Mouse (Mus musculus): Measurements from ENCODE around the gene Rangrf. TPM values are rescaled to one million over a fixed set of nuclear protein-coding genes. Genes with fewer than 3 reads are reported as not detected.

The Rangrf gene
- polyA plus RNA-seq, 1 experiment: 12.8 TPM

- TF ChIP-seq GATA1 (IDR thresholded peaks at IDR 0.05; ENCODE audit: low read length): no peak
These were observed 18.9 kb downstream of the Rangrf start for GRCm38 (mm10) chr11:68956107-68956506.

GRCm38 (mm10) chr11:68955473-68955872 is 19.5 kb downstream of the Rangrf start:
- TF ChIP-seq GATA1 (IDR thresholded peaks at IDR 0.05; ENCODE audit: low read length): no peak

- TF ChIP-seq GATA1 (IDR thresholded peaks at IDR 0.05; ENCODE audit: low read length): no peak
These were observed 20.6 kb downstream of the Rangrf start for GRCm38 (mm10) chr11:68954408-68954807.

GRCm38 (mm10) chr11:68953903-68954302 is 21.1 kb downstream of the Rangrf start:
- TF ChIP-seq GATA1 (IDR thresholded peaks at IDR 0.05; ENCODE audit: low read length): no peak

GRCm38 (mm10) chr11:68947542-68947993 is 27.4 kb downstream of the Rangrf start:
- TF ChIP-seq GATA1 (IDR thresholded peaks at IDR 0.05; ENCODE audit: low read length): no peak

- TF ChIP-seq GATA1 (IDR thresholded peaks at IDR 0.05; ENCODE audit: low read length): no peak
These were observed 28.1 kb downstream of the Rangrf start for GRCm38 (mm10) chr11:68946806-68947440.

GRCm38 (mm10) chr11:68946001-68946400 is 29.0 kb downstream of the Rangrf start:
- TF ChIP-seq GATA1 (IDR thresholded peaks at IDR 0.05; ENCODE audit: low read length): no peak

- no peak for TF ChIP-seq GATA1 (IDR thresholded peaks at IDR 0.05; ENCODE audit: low read length)
These were observed 29.7 kb downstream of the Rangrf start for GRCm38 (mm10) chr11:68945245-68945644.

- no peak for TF ChIP-seq GATA1 (IDR thresholded peaks at IDR 0.05; ENCODE audit: low read length)
These were observed 32.3 kb downstream of the Rangrf start for GRCm38 (mm10) chr11:68942731-68943130.

- no peak for TF ChIP-seq GATA1 (IDR thresholded peaks at IDR 0.05; ENCODE audit: low read length)
These were observed 34.5 kb downstream of the Rangrf start for GRCm38 (mm10) chr11:68940516-68940915.

- no peak for TF ChIP-seq GATA1 (IDR thresholded peaks at IDR 0.05; ENCODE audit: low read length)
These were observed 35.3 kb downstream of the Rangrf start for GRCm38 (mm10) chr11:68939451-68940304.

- TF ChIP-seq GATA1 (IDR thresholded peaks at IDR 0.05; ENCODE audit: low read length): no peak
These were observed 41.0 kb downstream of the Rangrf start for GRCm38 (mm10) chr11:68933885-68934507.

- no peak for TF ChIP-seq GATA1 (IDR thresholded peaks at IDR 0.05; ENCODE audit: low read length)
These were observed 45.0 kb downstream of the Rangrf start for GRCm38 (mm10) chr11:68929947-68930346.

GRCm38 (mm10) chr11:68926981-68927380 is 48.0 kb downstream of the Rangrf start, which contains the start of gene Odf4:
Gene Odf4 (minus strand): TSS chr11:68927081.
- no peak for TF ChIP-seq GATA1 (IDR thresholded peaks at IDR 0.05; ENCODE audit: low read length)

- no peak for TF ChIP-seq GATA1 (IDR thresholded peaks at IDR 0.05; ENCODE audit: low read length)
These were observed 50.2 kb downstream of the Rangrf start for GRCm38 (mm10) chr11:68924749-68925148.

GRCm38 (mm10) chr11:68923191-68923590 is 51.8 kb downstream of the Rangrf start:
- no peak for TF ChIP-seq GATA1 (IDR thresholded peaks at IDR 0.05; ENCODE audit: low read length)

Other genes with a start within 250 kb of the Rangrf start
- 29.4 and 40.1 TPM in 2 replicates for gene Ndel1, start 103.3 kb downstream of the Rangrf start, polyA plus RNA-seq (2012)
- not detected in 2 replicates for gene Rnf222, start 86.6 kb downstream of the Rangrf start, polyA plus RNA-seq (2012)
- 180 and 197 TPM in 2 replicates for gene Rpl26, start 73.6 kb downstream of the Rangrf start, polyA plus RNA-seq (2012)
- gene Odf4, start 48.1 kb downstream of the Rangrf start, polyA plus RNA-seq (2012): not detected in 2 replicates
- not detected in 2 replicates for gene Arhgef15, start 17.7 kb downstream of the Rangrf start, polyA plus RNA-seq (2012)
- gene Slc25a35, start 7.1 kb downstream of the Rangrf start, polyA plus RNA-seq (2012): 1.2 and 1.5 TPM in 2 replicates
- gene Pfas, start 33.3 kb upstream of the Rangrf start, polyA plus RNA-seq (2012): 31.5 and 37.6 TPM in 2 replicates
- 39.7 and 70.1 TPM in 2 replicates for gene Ctc1, start 40.7 kb upstream of the Rangrf start, polyA plus RNA-seq (2012)
- gene Aurkb, start 70.5 kb upstream of the Rangrf start, polyA plus RNA-seq (2012): 217 and 345 TPM in 2 replicates
- gene Borcs6, start 84.5 kb upstream of the Rangrf start, polyA plus RNA-seq (2012): 20.5 and 25.2 TPM in 2 replicates
- gene Tmem107, start 95.6 kb upstream of the Rangrf start, polyA plus RNA-seq (2012): 55.6 and 63.5 TPM in 2 replicates
- gene Vamp2, start 113.3 kb upstream of the Rangrf start, polyA plus RNA-seq (2012): 32.2 and 39.6 TPM in 2 replicates
- 25.0 and 26.2 TPM in 2 replicates for gene Per1, start 120.0 kb upstream of the Rangrf start, polyA plus RNA-seq (2012)
- gene Hes7, start 145.2 kb upstream of the Rangrf start, polyA plus RNA-seq (2012): 0.80 and 1.4 TPM in 2 replicates
- 0.09 and 0.10 TPM in 2 replicates for gene 9130213A22Rik, start 147.4 kb upstream of the Rangrf start, polyA plus RNA-seq (2012)
- not detected in 2 replicates for gene Aloxe3, start 150.7 kb upstream of the Rangrf start, polyA plus RNA-seq (2012)
- gene Alox12b, start 181.8 kb upstream of the Rangrf start, polyA plus RNA-seq (2012): not detected in 2 replicates
- gene Alox8, start 222.7 kb upstream of the Rangrf start, polyA plus RNA-seq (2012): not detected in 2 replicates